Mouse (Mus musculus) ES-E14 (cell line): ENCODE data around the gene Ipo13.

ENCODE experiments used
- CHD2 ChIP-seq: IDR thresholded peaks from 2 replicates; pipeline ENCODE4 v1.6.1; 2014; ENCODE audit warnings: mild to moderate bottlenecking, low read depth, low read length, inconsistent platforms
- HCFC1 ChIP-seq: IDR thresholded peaks from 2 replicates; pipeline ENCODE4 v1.6.1; 2012; ENCODE audit warnings: low read length, inconsistent platforms, borderline replicate concordance; ENCODE audit not compliant: insufficient read depth
- MAFK ChIP-seq: IDR thresholded peaks from 2 replicates; pipeline ENCODE4 v1.6.1; 2014; ENCODE audit warnings: mild to moderate bottlenecking, low read depth, low read length, inconsistent platforms; ENCODE audit not compliant: insufficient read depth
- ZC3H11A ChIP-seq: IDR thresholded peaks from 2 replicates; pipeline ENCODE4 v1.6.1; 2012; ENCODE audit warnings: low read depth, mild to moderate bottlenecking, inconsistent platforms, low read length, borderline replicate concordance
- ZNF384 ChIP-seq: IDR thresholded peaks from 2 replicates; pipeline ENCODE4 v1.6.1; 2012; ENCODE audit warnings: low read depth, low read length, inconsistent platforms

DNA sequence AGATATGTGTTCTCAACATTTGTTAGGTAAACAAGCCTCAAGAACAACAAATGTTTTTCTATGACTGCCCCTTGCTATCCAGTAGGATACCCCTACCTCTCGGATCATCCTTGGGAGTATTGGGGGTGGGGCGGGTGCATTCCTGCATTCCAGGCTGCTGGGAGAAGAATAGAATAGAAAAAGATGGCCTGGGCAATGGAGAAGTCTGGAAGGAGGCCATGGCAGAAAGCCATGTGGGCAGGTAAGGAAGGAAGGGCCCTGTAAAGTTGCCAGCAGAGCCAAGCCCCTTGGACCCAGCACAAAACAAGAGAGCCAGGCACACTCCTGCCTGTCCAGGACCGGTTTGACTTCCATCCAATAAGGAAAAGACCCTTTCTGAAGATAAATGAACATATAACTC is 1.4 kb downstream of the Ipo13 start:
- no peak for TF ChIP-seq MAFK
- no peak for TF ChIP-seq HCFC1
- no peak for TF ChIP-seq ZNF384
- TF ChIP-seq ZC3H11A = no peak
- TF ChIP-seq CHD2 = no peak
